Comparison of ENCODE assay signal across 24 mouse cellular contexts in the genomic region with DNA sequence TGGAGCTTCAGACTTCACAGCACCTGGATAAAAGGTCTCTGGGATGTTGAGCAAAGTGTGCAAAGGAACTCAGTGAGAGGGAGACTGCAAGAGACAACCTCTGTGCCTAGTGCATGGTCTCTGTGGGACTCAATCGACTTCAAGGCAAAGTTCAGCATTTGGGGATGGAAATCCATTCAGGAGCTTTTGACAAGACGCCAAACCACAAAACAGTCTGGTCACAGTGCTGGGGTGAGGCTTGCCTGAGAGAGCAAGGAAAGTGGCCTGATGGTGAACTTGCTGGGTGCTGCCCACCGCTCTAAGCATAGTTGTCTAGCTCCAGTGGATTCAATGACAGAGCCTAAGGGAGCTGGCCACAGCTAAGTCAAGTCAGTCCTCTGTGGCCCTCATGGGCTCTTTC. TPM values are rescaled to one million over a fixed set of nuclear protein-coding genes. Genes with fewer than 3 reads are reported as not detected.
DNase-seq lines count a peak whose midpoint lies in the region; TF ChIP-seq lines count a peak whose summit lies in the region.
"Had no signal": no experiment of that assay in that cellular context is flagged by ENCODE, and none has a peak within 500 bp of the region (broad histone marks: within the 10 kb centered on the region; RNA-seq: fewer than 3 reads in every experiment).

No protein-coding gene starts in this region.

- DNase-seq in adrenal gland, postnatal 10 days: peak; percentile 44
- no peak for DNase-seq in adrenal gland, adult 2 months
- DNase-seq in kidney, adult 2 months: peak; percentile 42
- no peak for DNase-seq in kidney, adult 11 months
- peak; percentile 25 for DNase-seq in testis, postnatal 10 days (ENCODE audit: low spot score)
- no peak for DNase-seq in testis, postnatal 14 days (ENCODE audit: low spot score)
- DNase-seq in left cerebral cortex, adult 9 months (ENCODE audit: low spot score in 2 of 2): no peak
- DNase-seq in left cerebral cortex, adult 8-10 months (ENCODE audit: low spot score in 2 of 2): no peak
- DNase-seq: cerebellum, adult 8-10 months; cerebellum, postnatal 25 days; gastrocnemius, postnatal 14 days; heart, postnatal 4 days; thymus, postnatal 14 days had no signal

- no peak overlapping the region for H3K27ac ChIP-seq in kidney, adult 2 months (ENCODE audit: insufficient read depth, low read depth, low read length)
- H3K27ac ChIP-seq: embryonic facial prominence, embryonic 10.5 days; embryonic facial prominence, embryonic 15.5 days; forebrain, embryonic 13.5 days; heart, embryonic 15.5 days; hindbrain, embryonic 13.5 days; kidney, embryonic 15.5 days; limb, embryonic 10.5 days; limb, embryonic 15.5 days; macrophage; midbrain, embryonic 13.5 days had no signal

- H3K27me3 ChIP-seq in kidney, adult 2 months (replicated peaks; ENCODE audit: control insufficient read depth, insufficient read depth, low read length): no peaks in the 10 kb centered on the region
- H3K27me3 ChIP-seq: embryonic facial prominence, embryonic 15.5 days; forebrain, embryonic 13.5 days; heart, embryonic 15.5 days; hindbrain, embryonic 13.5 days; kidney, embryonic 15.5 days; limb, embryonic 15.5 days; midbrain, embryonic 13.5 days had no signal

- no peak for TF ChIP-seq CTCF in kidney, adult 2 months (conservative IDR thresholded peaks at IDR 0.05; ENCODE audit: insufficient read depth, insufficient read length, low read depth, low read length)

- 81% methylated on average over 3 of the region's 3 CpGs for WGBS in kidney, adult 2 months

- no peak overlapping the region for H3K4me3 ChIP-seq in kidney, adult 2 months (ENCODE audit: insufficient read depth, low read depth, low read length)
- H3K4me3 ChIP-seq: embryonic facial prominence, embryonic 10.5 days; embryonic facial prominence, embryonic 15.5 days; forebrain, embryonic 13.5 days; heart, embryonic 15.5 days; hindbrain, embryonic 13.5 days; kidney, embryonic 15.5 days; limb, embryonic 10.5 days; limb, embryonic 15.5 days; midbrain, embryonic 13.5 days had no signal

- H3K36me3 ChIP-seq in kidney, adult 2 months (ENCODE audit: control insufficient read depth, insufficient read depth, low read length): no peaks in the 10 kb centered on the region
- H3K36me3 ChIP-seq: embryonic facial prominence, embryonic 10.5 days; embryonic facial prominence, embryonic 15.5 days; G1E; heart, embryonic 15.5 days; hindbrain, embryonic 13.5 days; kidney, embryonic 15.5 days; limb, embryonic 10.5 days; limb, embryonic 15.5 days; midbrain, embryonic 13.5 days had no signal

- no peak for TF ChIP-seq POLR2A in kidney, adult 2 months (IDR thresholded peaks at IDR 0.05; ENCODE audit: low read depth, low read length)

- peaks cover 5% of the 10 kb centered on the region; the same call in 1 of the 2 replicates for H3K4me1 ChIP-seq in kidney, adult 2 months (ENCODE audit: control insufficient read depth, insufficient read depth, low read length)

RNA-seq across cellular contexts. Expression of a gene that starts 30.4 kb away (rescaled TPM):
- 10 to 100 TPM; 67.2 to 71.2 TPM for total RNA-seq in adrenal gland, postnatal 10 days (2021)
- 100 to 1,000 TPM; 113 to 210 TPM for total RNA-seq in adrenal gland, adult 2 months (2021)
- polyA plus RNA-seq in adrenal gland, adult 2 months (2012; rRNA removed): 417 and 423 TPM in 2 replicates
- 52.0 and 55.3 TPM in 2 replicates for polyA plus RNA-seq in kidney, adult 2 months (2012; rRNA removed)
- 100 to 1,000 TPM in 3 of 4 experiments, 10 to 100 TPM in 1; 93.1 to 116 (median 115) TPM for total RNA-seq in left cerebral cortex, adult 8-10 months (2022)

Comparison
In these comparisons a context has a peak if more than half of its experiments do, and no peak if none do; other contexts are left out.
1. DNase-seq: peak in adrenal gland, postnatal 10 days (single experiment), kidney, adult 2 months (single experiment) and testis, postnatal 10 days (single experiment); none in adrenal gland, adult 2 months (single experiment), kidney, adult 11 months (single experiment), testis, postnatal 14 days (single experiment), left cerebral cortex, adult 9 months (0 of 2) and left cerebral cortex, adult 8-10 months (0 of 2).